Mouse (Mus musculus): ENCODE measurements around the gene Epb41l2.

DNA sequence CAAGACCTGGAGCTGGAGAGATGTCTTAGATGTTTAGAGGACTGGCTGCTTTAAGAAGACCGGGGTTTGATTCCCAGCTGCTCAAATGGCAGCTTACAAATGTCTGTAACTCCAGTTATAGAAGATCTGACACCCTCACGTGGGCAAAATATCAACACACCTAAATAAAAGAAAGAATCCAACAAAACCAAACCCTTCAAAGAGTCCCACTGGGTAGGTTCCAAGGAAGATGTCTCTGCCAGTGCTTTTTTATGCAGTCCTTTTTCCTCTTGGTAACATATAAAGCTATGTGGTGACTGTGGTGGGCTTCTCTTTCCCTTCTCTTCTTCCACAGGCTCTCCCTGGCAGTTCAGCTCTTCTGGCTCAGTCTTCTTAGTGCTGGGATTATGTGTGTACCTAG is 11.7 kb downstream of the Epb41l2 start:
- TF ChIP-seq POLR2A (IDR thresholded peaks at IDR 0.05; ENCODE audit: insufficient read depth, low read length) (no peak), CTCF (IDR thresholded peaks at IDR 0.05; ENCODE audit: low read depth, low read length) (no peak)

All from ES-Bruce4 (cell line).